Mouse (Mus musculus) limb, embryonic 12.5 days (tissue): Measurements from ENCODE around the gene Plpp4. TPM values are rescaled to one million over a fixed set of nuclear protein-coding genes. Genes with fewer than 3 reads are reported as not detected.

Experiments used
- ATAC-seq: fragments of 200-750 bp; cut with Nextera tagmentation; 2 replicates; pipeline ENCODE4 v1.8.0; 2017; ENCODE audit warnings: low read depth, moderate TSS enrichment; ENCODE audit not compliant: insufficient number of reproducible peaks, insufficient read depth, low FRiP score, low TSS enrichment
- H3K27ac ChIP-seq: fragments of 300-500 bp; sonication (generic); 2 replicates; pipeline ENCODE4 v1.5.1; 2016; ENCODE audit warnings: mild to moderate bottlenecking, moderate library complexity
- H3K27me3 ChIP-seq: fragments of 300-500 bp; sonication (generic); 2 replicates; pipeline ENCODE4 v1.6.1; 2016; ENCODE audit warnings: mild to moderate bottlenecking, moderate library complexity
- H3K36me3 ChIP-seq: fragments of 300-500 bp; sonication (generic); 2 replicates; pipeline ENCODE4 v1.6.1; 2016; ENCODE audit warnings: mild to moderate bottlenecking, moderate library complexity
- H3K4me1 ChIP-seq: fragments of 300-500 bp; sonication (generic); replicated peaks from 2 replicates; pipeline ENCODE4 v1.6.1; 2016
- H3K4me2 ChIP-seq: fragments of 300-500 bp; sonication (generic); 2 replicates; pipeline ENCODE4 v1.6.1; 2016; ENCODE audit warnings: mild to moderate bottlenecking, moderate library complexity
- H3K4me3 ChIP-seq: fragments of 300-500 bp; sonication (generic); replicated peaks from 2 replicates; pipeline ENCODE4 v1.5.1; 2016; ENCODE audit warnings: mild to moderate bottlenecking
- H3K9ac ChIP-seq: fragments of 300-500 bp; sonication (generic); replicated peaks from 2 replicates; pipeline ENCODE4 v1.6.1; 2016; ENCODE audit warnings: mild to moderate bottlenecking, moderate library complexity
- H3K9me3 ChIP-seq: fragments of 300-500 bp; sonication (generic); 2 replicates; pipeline ENCODE4 v1.6.1; 2016; ENCODE audit warnings: mild to moderate bottlenecking, moderate library complexity
- WGBS: fragments of 180-500 bp; shearing (Covaris S2); methylation state at CpG from one replicate; pipeline ENCODE4 v1.1.7; 2016; 5-methylcytosine and 5-hydroxymethylcytosine counted together
- polyA plus RNA-seq: library from polyadenylated mRNA; unstranded; fragments of >200 nt; fragmentation: Nextera tagmentation; extraction: Ambion mirVana; gene quantifications from 2 replicates; pipeline ENCODE4 v1.2.1, GENCODE M21; 2016

The Plpp4 gene
- polyA plus RNA-seq, 1 experiment from 2014 or later, result 0.21 TPM

GRCm38 (mm10) chr7:129257374-129258018 is 665 bp downstream of the Plpp4 start:
- H3K9ac ChIP-seq, result no peak overlapping the region
- H3K4me1 ChIP-seq, result peaks cover 14% of the 10 kb centered on the region
- no peak overlapping the region for H3K27ac ChIP-seq
- H3K4me3 ChIP-seq, result peak overlapping the region; percentile 51
- no peaks in the 10 kb centered on the region for H3K36me3 ChIP-seq
- no peaks in the 10 kb centered on the region for H3K9me3 ChIP-seq
- peak overlapping the region; percentile 90 for H3K4me2 ChIP-seq
- 10% methylated on average over 13 of the region's 13 CpGs for WGBS
- ATAC-seq, result no peak
- H3K27me3 ChIP-seq, result peaks cover 60% of the 10 kb centered on the region

DNA sequence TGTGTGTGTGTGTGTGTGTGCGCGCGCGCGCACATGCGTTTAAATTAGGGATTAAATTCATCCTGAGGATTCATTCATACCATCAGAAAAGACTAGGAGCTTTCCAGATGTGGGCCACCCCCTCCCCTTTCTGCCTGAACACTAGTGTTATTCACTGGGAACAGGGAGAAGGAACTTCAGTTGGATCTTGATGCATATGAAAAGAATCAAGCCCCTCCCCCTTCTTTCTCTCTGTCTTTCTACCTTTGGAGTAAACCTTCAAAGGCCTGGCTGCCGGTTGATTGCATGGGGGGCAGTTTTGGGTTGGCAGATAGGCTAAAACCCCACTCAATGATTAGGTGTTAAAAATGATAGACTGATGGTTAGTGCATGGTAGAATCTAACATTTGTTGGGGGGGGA is 1.5 kb downstream of the Plpp4 start:
- no peak for ATAC-seq
- H3K9me3 ChIP-seq, result no peaks in the 10 kb centered on the region
- WGBS, result 59% methylated on average over 7 of the region's 7 CpGs
- H3K27me3 ChIP-seq, result peaks cover 58% of the 10 kb centered on the region
- no peak overlapping the region for H3K4me3 ChIP-seq
- no peaks in the 10 kb centered on the region for H3K36me3 ChIP-seq
- H3K27ac ChIP-seq, result no peak overlapping the region
- H3K9ac ChIP-seq, result no peak overlapping the region
- no peak overlapping the region for H3K4me2 ChIP-seq
- peaks cover 14% of the 10 kb centered on the region for H3K4me1 ChIP-seq

- 79% methylated on average over 6 of the region's 6 CpGs for WGBS
Measured at GRCm38 (mm10) chr7:129259195-129259594, 2.4 kb downstream of the Plpp4 start.

GRCm38 (mm10) chr7:129273867-129274266 is 17.0 kb downstream of the Plpp4 start:
- Histone ChIP-seq H3K9me3 (no peaks in the 10 kb centered on the region), H3K9ac (no peak overlapping the region), H3K27me3 (no peaks in the 10 kb centered on the region), H3K4me2 (no peak overlapping the region), H3K36me3 (no peaks in the 10 kb centered on the region), H3K4me1 (no peaks in the 10 kb centered on the region), H3K27ac (no peak overlapping the region), H3K4me3 (no peak overlapping the region)
- 94% methylated on average over 4 of the region's 4 CpGs for WGBS
- no peak for ATAC-seq

More at GRCm38 (mm10) chr7:129259195-129259594, 2.4 kb downstream of the Plpp4 start:
- no peaks in the 10 kb centered on the region for H3K9me3 ChIP-seq
- peaks cover 14% of the 10 kb centered on the region for H3K4me1 ChIP-seq
- no peaks in the 10 kb centered on the region for H3K36me3 ChIP-seq
- no peak for ATAC-seq
- no peak overlapping the region for H3K4me2 ChIP-seq
- H3K4me3 ChIP-seq, result no peak overlapping the region
- no peak overlapping the region for H3K9ac ChIP-seq
- no peak overlapping the region for H3K27ac ChIP-seq
- H3K27me3 ChIP-seq, result peaks cover 54% of the 10 kb centered on the region

GRCm38 (mm10) chr7:129274726-129275125 is 17.9 kb downstream of the Plpp4 start:
- H3K9ac ChIP-seq, result no peak overlapping the region
- H3K4me2 ChIP-seq, result no peak overlapping the region
- H3K27me3 ChIP-seq, result no peaks in the 10 kb centered on the region
- no peaks in the 10 kb centered on the region for H3K9me3 ChIP-seq
- ATAC-seq, result no peak
- no peaks in the 10 kb centered on the region for H3K36me3 ChIP-seq
- H3K27ac ChIP-seq, result no peak overlapping the region
- 82% methylated on average over 5 of the region's 5 CpGs for WGBS
- no peaks in the 10 kb centered on the region for H3K4me1 ChIP-seq
- H3K4me3 ChIP-seq, result no peak overlapping the region

GRCm38 (mm10) chr7:129277751-129278150 is 20.9 kb downstream of the Plpp4 start:
- H3K4me2 ChIP-seq, result no peak overlapping the region
- no peaks in the 10 kb centered on the region for H3K36me3 ChIP-seq
- H3K9ac ChIP-seq, result no peak overlapping the region
- no peaks in the 10 kb centered on the region for H3K4me1 ChIP-seq
- ATAC-seq, result no peak
- 82% methylated on average over 5 of the region's 5 CpGs for WGBS
- no peak overlapping the region for H3K27ac ChIP-seq
- H3K9me3 ChIP-seq, result no peaks in the 10 kb centered on the region
- H3K4me3 ChIP-seq, result no peak overlapping the region
- no peaks in the 10 kb centered on the region for H3K27me3 ChIP-seq

DNA sequence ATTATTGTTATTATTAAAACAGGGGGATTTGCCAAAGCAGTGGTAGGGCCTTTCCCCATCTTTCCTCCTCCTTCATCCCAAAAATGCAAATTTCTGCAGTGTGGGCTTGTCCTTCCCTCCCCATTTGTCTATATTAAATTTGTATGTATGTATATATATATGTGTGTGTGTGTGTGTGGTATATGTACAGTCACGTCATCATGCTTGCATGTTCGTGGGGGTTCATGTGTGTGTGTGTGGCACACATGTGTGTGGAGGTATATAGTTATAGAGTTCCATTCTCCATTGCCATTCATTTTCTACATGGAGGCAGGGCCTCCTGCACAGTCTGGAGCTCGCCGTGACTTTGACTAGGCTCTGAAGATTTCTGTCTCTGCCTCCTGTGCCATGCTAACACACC is 22.0 kb downstream of the Plpp4 start:
- no peaks in the 10 kb centered on the region for H3K36me3 ChIP-seq
- ATAC-seq, result no peak
- no peak overlapping the region for H3K27ac ChIP-seq
- H3K4me3 ChIP-seq, result no peak overlapping the region
- H3K9ac ChIP-seq, result no peak overlapping the region
- H3K9me3 ChIP-seq, result no peaks in the 10 kb centered on the region
- H3K4me1 ChIP-seq, result no peaks in the 10 kb centered on the region
- no peaks in the 10 kb centered on the region for H3K27me3 ChIP-seq
- H3K4me2 ChIP-seq, result no peak overlapping the region
- 81% methylated on average over 4 of the region's 4 CpGs for WGBS

- no peak for ATAC-seq
- no peak overlapping the region for H3K9ac ChIP-seq
- H3K27ac ChIP-seq, result no peak overlapping the region
- 81% methylated on average over 4 of the region's 4 CpGs for WGBS
- H3K4me2 ChIP-seq, result no peak overlapping the region
- H3K4me1 ChIP-seq, result no peaks in the 10 kb centered on the region
- no peak overlapping the region for H3K4me3 ChIP-seq
- H3K9me3 ChIP-seq, result no peaks in the 10 kb centered on the region
- no peaks in the 10 kb centered on the region for H3K27me3 ChIP-seq
- H3K36me3 ChIP-seq, result no peaks in the 10 kb centered on the region
Measured at GRCm38 (mm10) chr7:129279261-129279660, 22.4 kb downstream of the Plpp4 start.

GRCm38 (mm10) chr7:129281966-129282365 is 25.1 kb downstream of the Plpp4 start:
- Histone ChIP-seq H3K9me3 (no peaks in the 10 kb centered on the region), H3K4me1 (no peaks in the 10 kb centered on the region), H3K36me3 (no peaks in the 10 kb centered on the region), H3K27me3 (no peaks in the 10 kb centered on the region), H3K27ac (no peak overlapping the region), H3K4me2 (no peak overlapping the region), H3K4me3 (no peak overlapping the region), H3K9ac (no peak overlapping the region)
- no peak for ATAC-seq
- WGBS, result 83% methylated on average over 4 of the region's 4 CpGs

DNA sequence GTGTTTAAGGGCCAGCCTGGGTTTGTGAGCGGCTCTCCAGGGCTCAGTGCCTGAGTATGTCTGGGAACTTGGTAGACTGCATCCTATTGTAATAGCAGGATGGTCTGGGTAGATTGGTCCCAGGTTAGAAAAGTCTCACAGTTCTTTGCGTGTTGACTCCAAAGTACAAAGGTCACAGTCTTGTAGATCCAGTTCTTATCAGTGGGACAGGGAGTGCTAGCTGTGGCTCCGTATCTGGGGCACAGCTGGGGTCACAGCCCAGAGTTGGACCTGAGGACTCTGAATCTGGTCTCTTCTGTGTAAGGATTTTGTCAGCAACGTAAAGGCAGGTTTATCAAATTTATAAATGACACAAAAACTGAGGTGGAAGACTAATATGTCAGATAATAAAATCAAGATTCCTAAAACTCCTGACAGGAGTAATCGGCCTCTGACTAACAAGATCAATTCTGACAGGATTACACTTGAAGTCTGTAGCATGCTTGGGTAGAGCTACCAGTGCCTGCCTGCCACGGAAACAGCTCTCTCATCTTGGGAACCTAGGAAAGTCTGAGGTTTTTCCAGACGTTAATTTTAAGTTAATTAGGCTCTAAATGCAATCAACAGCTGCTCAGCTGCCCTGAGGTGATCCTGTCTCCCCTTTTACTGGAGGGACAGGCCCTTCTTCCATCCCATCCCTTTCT is 28.5 kb downstream of the Plpp4 start:
- Histone ChIP-seq H3K36me3 (no peaks in the 10 kb centered on the region), H3K4me3 (no peak overlapping the region), H3K9me3 (no peaks in the 10 kb centered on the region), H3K9ac (no peak overlapping the region), H3K4me2 (no peak overlapping the region), H3K4me1 (no peaks in the 10 kb centered on the region), H3K27me3 (no peaks in the 10 kb centered on the region), H3K27ac (no peak overlapping the region)
- WGBS, result 61% methylated on average over 7 of the region's 7 CpGs
- ATAC-seq, result no peak

DNA sequence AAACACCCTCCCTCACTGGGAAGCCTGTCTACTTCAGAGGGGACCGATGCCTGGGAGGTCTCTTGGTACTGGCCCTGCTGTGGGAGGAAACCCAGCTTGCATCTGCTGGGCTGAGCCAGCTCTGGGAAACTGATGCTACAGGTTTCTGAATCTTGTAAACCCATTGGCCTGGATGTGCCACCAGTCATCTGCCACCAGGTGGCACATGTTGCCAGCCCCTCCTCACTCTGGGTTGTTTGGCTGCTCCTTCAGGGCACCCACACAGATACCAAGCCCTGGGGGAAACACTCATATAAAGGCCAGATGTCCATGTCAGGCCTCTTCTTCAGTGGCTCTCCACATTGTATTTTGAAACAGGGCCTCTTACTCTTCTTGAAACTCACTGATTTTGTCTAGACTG is 36.4 kb downstream of the Plpp4 start:
- Histone ChIP-seq H3K4me1 (peaks cover 21% of the 10 kb centered on the region), H3K27ac (0 out of 2 replicates have a peak overlapping the region, but pooled peaks have one; percentile 35), H3K36me3 (no peaks in the 10 kb centered on the region), H3K27me3 (no peaks in the 10 kb centered on the region), H3K9me3 (no peaks in the 10 kb centered on the region), H3K4me2 (no peak overlapping the region), H3K4me3 (no peak overlapping the region), H3K9ac (no peak overlapping the region)
- 92% methylated on average over 1 of the region's 1 CpGs for WGBS
- no peak for ATAC-seq

- H3K9me3 ChIP-seq, result no peaks in the 10 kb centered on the region
- 93% methylated on average over 5 of the region's 5 CpGs for WGBS
- H3K27me3 ChIP-seq, result no peaks in the 10 kb centered on the region
- no peak overlapping the region for H3K4me3 ChIP-seq
- no peaks in the 10 kb centered on the region for H3K36me3 ChIP-seq
- no peak overlapping the region for H3K4me2 ChIP-seq
- no peaks in the 10 kb centered on the region for H3K4me1 ChIP-seq
- ATAC-seq, result no peak
- H3K9ac ChIP-seq, result no peak overlapping the region
- no peak overlapping the region for H3K27ac ChIP-seq
Measured at GRCm38 (mm10) chr7:129301622-129302021, 44.8 kb downstream of the Plpp4 start.
